Mouse (Mus musculus): ENCODE measurements around the gene Ifnz.
A peak's percentile ranks its signal among the peaks of the same experiment; 100 is the strongest.
"Not testable (repeated sequence)": the region's sequence is repeated elsewhere in the genome, so short reads cannot be mapped to it uniquely, and the experiment has no call there.

Ifnz gene

GRCm38 (mm10) chr4:88785409-88785808 lies 3.5 kb downstream of the Ifnz start, which contains the start of gene Gm13276:
Gm13276 (plus strand) TSS chr4:88785709.
- not testable (repeated sequence) for DNase-seq (ENCODE audit: low spot score in 2 of 2)

GRCm38 (mm10) chr4:88788402-88788801 lies 6.5 kb downstream of the Ifnz start, which contains the start of gene Gm13277:
Gm13277 (plus strand) TSS chr4:88788632.
- DNase-seq (ENCODE audit: low spot score in 2 of 2): peak; percentile 31 to 52

GRCm38 (mm10) chr4:88791250-88791649 lies 9.3 kb downstream of the Ifnz start, which contains the start of gene Gm13278:
Gm13278 (plus strand) TSS chr4:88791550.
- DNase-seq (ENCODE audit: low spot score in 2 of 2): not testable (repeated sequence)

GRCm38 (mm10) chr4:88793936-88794675 lies 12.2 kb downstream of the Ifnz start, which contains the start of gene Gm13275:
Gm13275 (plus strand) TSS chr4:88794487.
- DNase-seq (ENCODE audit: low spot score in 2 of 2): peak; percentile 74 to 76

- not testable (repeated sequence) for DNase-seq (ENCODE audit: low spot score in 2 of 2)
These were observed 15.2 kb downstream of the Ifnz start, which contains the start of gene Gm13279 for GRCm38 (mm10) chr4:88797097-88797496. Gm13279 (plus strand) TSS chr4:88797397.

GRCm38 (mm10) chr4:88799365-88799764 lies 17.4 kb downstream of the Ifnz start, which contains the start of gene Gm13285:
Gm13285 (plus strand) TSS chr4:88799665.
- DNase-seq (ENCODE audit: low spot score in 2 of 2): not testable (repeated sequence)

GRCm38 (mm10) chr4:88802954-88803353 lies 21.0 kb downstream of the Ifnz start, which contains the start of gene Gm13287:
Gm13287 (plus strand) TSS chr4:88803254.
- DNase-seq (ENCODE audit: low spot score in 2 of 2): not testable (repeated sequence)

GRCm38 (mm10) chr4:88805231-88805630 lies 23.3 kb downstream of the Ifnz start, which contains the start of gene Gm13288:
Gm13288 (plus strand) TSS chr4:88805531.
- DNase-seq (ENCODE audit: low spot score in 2 of 2): not testable (repeated sequence)

- not testable (repeated sequence) for DNase-seq (ENCODE audit: low spot score in 2 of 2)
These were observed 23.8 kb downstream of the Ifnz start for GRCm38 (mm10) chr4:88805761-88806160.

- DNase-seq (ENCODE audit: low spot score in 2 of 2): no peak
These were observed 34.0 kb downstream of the Ifnz start, which contains the start of gene Ifna7 for GRCm38 (mm10) chr4:88815928-88816327. Ifna7 (plus strand) TSS chr4:88816228.

GRCm38 (mm10) chr4:88819659-88820058 lies 37.7 kb downstream of the Ifnz start, which contains the start of gene Ifna11:
Ifna11 (plus strand) TSS chr4:88819959.
- no peak for DNase-seq (ENCODE audit: low spot score in 2 of 2)

- no peak for DNase-seq (ENCODE audit: low spot score in 2 of 2)
These were observed 41.1 kb downstream of the Ifnz start for GRCm38 (mm10) chr4:88822995-88823394.

GRCm38 (mm10) chr4:88827116-88827515 lies 45.2 kb downstream of the Ifnz start, which contains the start of gene Ifna6:
Ifna6 (plus strand) TSS chr4:88827416.
- DNase-seq (ENCODE audit: low spot score in 2 of 2): not testable (repeated sequence)

- DNase-seq (ENCODE audit: low spot score in 2 of 2): peak in 1 of 2 experiments; percentile 14
These were observed 48.6 kb downstream of the Ifnz start for GRCm38 (mm10) chr4:88830523-88830922.

Measured in frontal cortex, postnatal 25 days (tissue).